Mouse (Mus musculus): ENCODE results near the gene Gm45062. TPM values are rescaled to one million over a fixed set of nuclear protein-coding genes. Genes with fewer than 3 reads are reported as not detected.

The Gm45062 gene
- polyA plus RNA-seq, 1 experiment from 2014 or later, result 15.4 TPM

- ATAC-seq (ENCODE audit: low FRiP score, low TSS enrichment), result peak; percentile 20; the same call in 1 of the 2 replicates
- Histone ChIP-seq H3K27me3 (ENCODE audit: control insufficient read depth, insufficient read depth, low read length) (no peaks in the 10 kb centered on the region), H3K4me1 (ENCODE audit: control insufficient read depth, insufficient read depth, low read length) (0 out of 2 replicates have a peak, but pooled peaks cover 4% of the 10 kb centered on the region), H3K27ac (replicated peaks; ENCODE audit: low read depth, low read length) (no peak overlapping the region), H3K36me3 (ENCODE audit: control insufficient read depth, insufficient read depth, low read length) (no peaks in the 10 kb centered on the region), H3K9ac (replicated peaks; ENCODE audit: low read length) (no peak overlapping the region), H3K4me2 (ENCODE audit: low read length) (no peak overlapping the region), H3K9me3 (ENCODE audit: control insufficient read depth, low read length) (no peaks in the 10 kb centered on the region), H3K4me3 (replicated peaks; ENCODE audit: low read depth, low read length) (no peak overlapping the region)
- DNase-seq, result peak; percentile 17
- 29% methylated on average over 5 of the region's 5 CpGs for WGBS
Measured at GRCm38 (mm10) chr6:8446786-8447185, 187.5 kb downstream of the Gm45062 start.

- WGBS, result 83% methylated on average over 5 of the region's 5 CpGs
- Histone ChIP-seq H3K4me3 (replicated peaks; ENCODE audit: low read depth, low read length) (no peak overlapping the region), H3K27me3 (ENCODE audit: control insufficient read depth, insufficient read depth, low read length) (no peaks in the 10 kb centered on the region), H3K9ac (replicated peaks; ENCODE audit: low read length) (no peak overlapping the region), H3K36me3 (ENCODE audit: control insufficient read depth, insufficient read depth, low read length) (no peaks in the 10 kb centered on the region), H3K27ac (replicated peaks; ENCODE audit: low read depth, low read length) (no peak overlapping the region), H3K4me1 (ENCODE audit: control insufficient read depth, insufficient read depth, low read length) (no peaks in the 10 kb centered on the region), H3K4me2 (ENCODE audit: low read length) (no peak overlapping the region), H3K9me3 (ENCODE audit: control insufficient read depth, low read length) (no peaks in the 10 kb centered on the region)
- DNase-seq (no peak), ATAC-seq (ENCODE audit: low FRiP score, low TSS enrichment) (no peak)
Measured at GRCm38 (mm10) chr6:8455599-8455998, 196.3 kb downstream of the Gm45062 start.

GRCm38 (mm10) chr6:8458596-8458995 is 199.3 kb downstream of the Gm45062 start:
- Histone ChIP-seq H3K4me3 (replicated peaks; ENCODE audit: low read depth, low read length) (no peak overlapping the region), H3K36me3 (ENCODE audit: control insufficient read depth, insufficient read depth, low read length) (no peaks in the 10 kb centered on the region), H3K4me1 (ENCODE audit: control insufficient read depth, insufficient read depth, low read length) (no peaks in the 10 kb centered on the region), H3K27me3 (ENCODE audit: control insufficient read depth, insufficient read depth, low read length) (no peaks in the 10 kb centered on the region), H3K9ac (replicated peaks; ENCODE audit: low read length) (no peak overlapping the region), H3K27ac (replicated peaks; ENCODE audit: low read depth, low read length) (no peak overlapping the region), H3K9me3 (ENCODE audit: control insufficient read depth, low read length) (no peaks in the 10 kb centered on the region), H3K4me2 (ENCODE audit: low read length) (no peak overlapping the region)
- no peak for ATAC-seq (ENCODE audit: low FRiP score, low TSS enrichment)
- DNase-seq, result no peak
- WGBS, result 73% methylated on average over 4 of the region's 4 CpGs

- Histone ChIP-seq H3K4me2 (ENCODE audit: low read length) (no peak overlapping the region), H3K27ac (replicated peaks; ENCODE audit: low read depth, low read length) (no peak overlapping the region), H3K4me3 (replicated peaks; ENCODE audit: low read depth, low read length) (no peak overlapping the region), H3K9me3 (ENCODE audit: control insufficient read depth, low read length) (no peaks in the 10 kb centered on the region), H3K27me3 (ENCODE audit: control insufficient read depth, insufficient read depth, low read length) (no peaks in the 10 kb centered on the region; the same call in 1 of the 2 replicates), H3K9ac (replicated peaks; ENCODE audit: low read length) (no peak overlapping the region), H3K4me1 (ENCODE audit: control insufficient read depth, insufficient read depth, low read length) (no peaks in the 10 kb centered on the region), H3K36me3 (ENCODE audit: control insufficient read depth, insufficient read depth, low read length) (no peaks in the 10 kb centered on the region)
- ATAC-seq (ENCODE audit: low FRiP score, low TSS enrichment), result no peak
- no peak for DNase-seq
- 96% methylated on average over 2 of the region's 2 CpGs for WGBS
Measured at GRCm38 (mm10) chr6:8462447-8462846, 203.2 kb downstream of the Gm45062 start.

- no peaks in the 10 kb centered on the region for H3K36me3 ChIP-seq (ENCODE audit: control insufficient read depth, insufficient read depth, low read length)
- no peak for ATAC-seq (ENCODE audit: low FRiP score, low TSS enrichment)
Measured at GRCm38 (mm10) chr6:8465388-8465787, 206.1 kb downstream of the Gm45062 start.

GRCm38 (mm10) chr6:8465985-8466384 is 206.7 kb downstream of the Gm45062 start:
- 85% methylated on average over 5 of the region's 5 CpGs for WGBS
- H3K4me1 ChIP-seq (ENCODE audit: control insufficient read depth, insufficient read depth, low read length), result peaks cover 3% of the 10 kb centered on the region; the same call in 1 of the 2 replicates
- no peak for ATAC-seq (ENCODE audit: low FRiP score, low TSS enrichment)
- H3K9me3 ChIP-seq (ENCODE audit: control insufficient read depth, low read length), result no peaks in the 10 kb centered on the region
- H3K4me3 ChIP-seq (replicated peaks; ENCODE audit: low read depth, low read length), result no peak overlapping the region
- H3K27me3 ChIP-seq (ENCODE audit: control insufficient read depth, insufficient read depth, low read length), result no peaks in the 10 kb centered on the region; the same call in 1 of the 2 replicates
- H3K4me2 ChIP-seq (ENCODE audit: low read length), result no peak overlapping the region
- H3K36me3 ChIP-seq (ENCODE audit: control insufficient read depth, insufficient read depth, low read length), result no peaks in the 10 kb centered on the region
- no peak overlapping the region for H3K9ac ChIP-seq (replicated peaks; ENCODE audit: low read length)
- no peak overlapping the region for H3K27ac ChIP-seq (replicated peaks; ENCODE audit: low read depth, low read length)
- no peak for DNase-seq

More at GRCm38 (mm10) chr6:8465388-8465787, 206.1 kb downstream of the Gm45062 start:
- Histone ChIP-seq H3K9ac (replicated peaks; ENCODE audit: low read length) (no peak overlapping the region), H3K4me1 (ENCODE audit: control insufficient read depth, insufficient read depth, low read length) (peaks cover 3% of the 10 kb centered on the region; the same call in 1 of the 2 replicates), H3K27ac (replicated peaks; ENCODE audit: low read depth, low read length) (no peak overlapping the region), H3K9me3 (ENCODE audit: control insufficient read depth, low read length) (no peaks in the 10 kb centered on the region), H3K27me3 (ENCODE audit: control insufficient read depth, insufficient read depth, low read length) (no peaks in the 10 kb centered on the region; the same call in 1 of the 2 replicates), H3K4me3 (replicated peaks; ENCODE audit: low read depth, low read length) (no peak overlapping the region), H3K4me2 (ENCODE audit: low read length) (no peak overlapping the region)
- WGBS, result 94% methylated on average over 1 of the region's 1 CpGs
- DNase-seq, result no peak

GRCm38 (mm10) chr6:8467667-8468337 is 208.6 kb downstream of the Gm45062 start:
- Histone ChIP-seq H3K36me3 (ENCODE audit: control insufficient read depth, insufficient read depth, low read length) (no peaks in the 10 kb centered on the region), H3K9me3 (ENCODE audit: control insufficient read depth, low read length) (no peaks in the 10 kb centered on the region), H3K4me1 (ENCODE audit: control insufficient read depth, insufficient read depth, low read length) (peaks cover 3% of the 10 kb centered on the region; the same call in 1 of the 2 replicates), H3K9ac (replicated peaks; ENCODE audit: low read length) (no peak overlapping the region), H3K27ac (replicated peaks; ENCODE audit: low read depth, low read length) (no peak overlapping the region), H3K27me3 (ENCODE audit: control insufficient read depth, insufficient read depth, low read length) (no peaks in the 10 kb centered on the region; the same call in 1 of the 2 replicates), H3K4me3 (replicated peaks; ENCODE audit: low read depth, low read length) (no peak overlapping the region), H3K4me2 (ENCODE audit: low read length) (no peak overlapping the region)
- ATAC-seq (ENCODE audit: low FRiP score, low TSS enrichment), result no peak
- WGBS, result 10% methylated on average over 10 of the region's 10 CpGs
- peak; percentile 58 for DNase-seq

GRCm38 (mm10) chr6:8469918-8470317 is 210.7 kb downstream of the Gm45062 start:
- H3K27me3 ChIP-seq (ENCODE audit: control insufficient read depth, insufficient read depth, low read length), result no peaks in the 10 kb centered on the region
- no peaks in the 10 kb centered on the region for H3K36me3 ChIP-seq (ENCODE audit: control insufficient read depth, insufficient read depth, low read length)
- 96% methylated on average over 3 of the region's 3 CpGs for WGBS
- no peak overlapping the region for H3K4me3 ChIP-seq (replicated peaks; ENCODE audit: low read depth, low read length)
- DNase-seq (no peak), ATAC-seq (ENCODE audit: low FRiP score, low TSS enrichment) (no peak)
- H3K9ac ChIP-seq (replicated peaks; ENCODE audit: low read length), result no peak overlapping the region
- no peak overlapping the region for H3K4me2 ChIP-seq (ENCODE audit: low read length)
- no peak overlapping the region for H3K27ac ChIP-seq (replicated peaks; ENCODE audit: low read depth, low read length)
- peaks cover 3% of the 10 kb centered on the region; the same call in 1 of the 2 replicates for H3K4me1 ChIP-seq (ENCODE audit: control insufficient read depth, insufficient read depth, low read length)
- H3K9me3 ChIP-seq (ENCODE audit: control insufficient read depth, low read length), result no peaks in the 10 kb centered on the region

GRCm38 (mm10) chr6:8472125-8472524 is 212.9 kb downstream of the Gm45062 start:
- WGBS, result 92% methylated on average over 3 of the region's 3 CpGs

More at GRCm38 (mm10) chr6:8472125-8472524, 212.9 kb downstream of the Gm45062 start:
- Histone ChIP-seq H3K9me3 (ENCODE audit: control insufficient read depth, low read length) (no peaks in the 10 kb centered on the region), H3K27ac (replicated peaks; ENCODE audit: low read depth, low read length) (no peak overlapping the region), H3K27me3 (ENCODE audit: control insufficient read depth, insufficient read depth, low read length) (no peaks in the 10 kb centered on the region), H3K4me2 (ENCODE audit: low read length) (no peak overlapping the region), H3K36me3 (ENCODE audit: control insufficient read depth, insufficient read depth, low read length) (no peaks in the 10 kb centered on the region), H3K9ac (replicated peaks; ENCODE audit: low read length) (no peak overlapping the region), H3K4me3 (replicated peaks; ENCODE audit: low read depth, low read length) (no peak overlapping the region), H3K4me1 (ENCODE audit: control insufficient read depth, insufficient read depth, low read length) (peaks cover 3% of the 10 kb centered on the region; the same call in 1 of the 2 replicates)
- DNase-seq (no peak), ATAC-seq (ENCODE audit: low FRiP score, low TSS enrichment) (no peak)

Data from midbrain, embryonic 14.5 days (tissue).